Comparison of ENCODE assay signal across 17 mouse cellular contexts in genomic region chr14:46800684-46801345, GRCm38 (mm10). TPM values are rescaled to one million over a fixed set of nuclear protein-coding genes. Genes with fewer than 3 reads are reported as not detected.
DNase-seq lines count a peak whose midpoint lies in the region; ATAC-seq and TF ChIP-seq lines count a peak whose summit lies in the region.
"Had no signal": no experiment of that assay in that cellular context is flagged by ENCODE, and none has a peak within 500 bp of the region (broad histone marks: within the 10 kb centered on the region; RNA-seq: fewer than 3 reads in every experiment).

No protein-coding gene starts in this region.

- H3K4me3 ChIP-seq in embryonic facial prominence, embryonic 14.5 days (ENCODE audit: low read depth, low read length): no peak overlapping the region
- H3K4me3 ChIP-seq in embryonic facial prominence, embryonic 10.5 days: no peak overlapping the region
- no peak overlapping the region for H3K4me3 ChIP-seq in liver, embryonic 16.5 days (ENCODE audit: low read depth, low read length)
- no peak overlapping the region for H3K4me3 ChIP-seq in liver, embryonic 11.5 days (ENCODE audit: low read depth, low read length)
- H3K4me3 ChIP-seq in MEL (ENCODE audit: control insufficient read depth in 1 of 2, insufficient read depth in 1 of 2, low read depth in 2 of 2, low read length in 2 of 2): no peak overlapping the region
- H3K4me3 ChIP-seq: hindbrain, embryonic 10.5 days; megakaryocyte, embryonic 14.5 days; neural tube, embryonic 15.5 days had no signal

- no peaks in the 10 kb centered on the region for H3K79me2 ChIP-seq in MEL (ENCODE audit: control insufficient read depth, insufficient read depth, low read length, poor library complexity)

- TF ChIP-seq CTCF in MEL (IDR thresholded peaks at IDR 0.05 in 2 of 3, conservative IDR thresholded peaks at IDR 0.05 in 1 of 3; ENCODE audit: control insufficient read depth in 1 of 3, insufficient read depth in 1 of 3, low read depth in 2 of 3, low read length in 3 of 3, poor library complexity in 1 of 3, severe bottlenecking in 1 of 3): no peak

- 0 out of 4 replicates have a peak, but pooled peaks of 1 of the 2 experiments have one; percentile 28 for TF ChIP-seq POLR2A in MEL (IDR thresholded peaks at IDR 0.05; ENCODE audit: control insufficient read depth in 1 of 2, insufficient read depth in 1 of 2, low read depth in 1 of 2, low read length in 2 of 2, poor library complexity in 1 of 2)

- peak; percentile 36 for DNase-seq in embryonic facial prominence, embryonic 14.5 days (ENCODE audit: low spot score)
- no peak for DNase-seq in embryonic facial prominence, embryonic 10.5 days (ENCODE audit: low spot score)
- no peak for DNase-seq in liver, embryonic 11.5 days (ENCODE audit: low spot score)
- DNase-seq in MEL (ENCODE audit: low read depth, low spot score): peak; percentile 89
- no peak for DNase-seq in cerebellum, adult 9-11 months
- no peak for DNase-seq in retina, postnatal 1 day
- DNase-seq: forebrain, postnatal 0 days; gastrocnemius, postnatal 25 days had no signal

- ATAC-seq in embryonic facial prominence, embryonic 14.5 days (ENCODE audit: low read depth): no peak
- peak; percentile 66 for ATAC-seq in liver, embryonic 16.5 days (ENCODE audit: low read depth)
- ATAC-seq in liver, embryonic 11.5 days (replicated peaks; ENCODE audit: low FRiP score): no peak
- ATAC-seq in megakaryocyte progenitor cell, adult 5-6 weeks (replicated peaks; ENCODE audit: poor library complexity): peak; percentile 83
- ATAC-seq: activated CD4-positive, CD25-positive, alpha-beta regulatory T cell, adult 4 months; forebrain, postnatal 0 days; intestine, embryonic 16.5 days had no signal

- H3K4me1 ChIP-seq in embryonic facial prominence, embryonic 14.5 days (ENCODE audit: control insufficient read depth, insufficient read depth, low read length): no peaks in the 10 kb centered on the region
- H3K4me1 ChIP-seq in embryonic facial prominence, embryonic 10.5 days: no peaks in the 10 kb centered on the region
- H3K4me1 ChIP-seq in liver, embryonic 16.5 days (ENCODE audit: control insufficient read depth, low read depth, low read length): peaks cover 7% of the 10 kb centered on the region
- no peaks in the 10 kb centered on the region for H3K4me1 ChIP-seq in liver, embryonic 11.5 days (replicated peaks; ENCODE audit: control insufficient read depth, insufficient read depth, low read length)
- peaks cover 7 to 12% of the 10 kb centered on the region in 2 experiments for H3K4me1 ChIP-seq in MEL (ENCODE audit: control insufficient read depth in 1 of 2, insufficient read depth in 2 of 2, low read length in 2 of 2)
- H3K4me1 ChIP-seq: hindbrain, embryonic 10.5 days; neural tube, embryonic 15.5 days had no signal

- no peak overlapping the region for H3K9ac ChIP-seq in embryonic facial prominence, embryonic 14.5 days (ENCODE audit: low read depth, low read length)
- no peak overlapping the region for H3K9ac ChIP-seq in liver, embryonic 16.5 days (ENCODE audit: low read depth, low read length)
- H3K9ac ChIP-seq in liver, embryonic 11.5 days (ENCODE audit: low read depth, low read length): no peak overlapping the region
- 0 out of 2 replicates have a peak overlapping the region, but pooled peaks have one; percentile 6 for H3K9ac ChIP-seq in MEL (ENCODE audit: control insufficient read depth, low read depth, low read length, poor library complexity, severe bottlenecking)
- H3K9ac ChIP-seq: forebrain, postnatal 0 days; neural tube, embryonic 15.5 days had no signal

- H3K27ac ChIP-seq in embryonic facial prominence, embryonic 14.5 days (replicated peaks; ENCODE audit: low read depth, low read length): no peak overlapping the region
- no peak overlapping the region for H3K27ac ChIP-seq in embryonic facial prominence, embryonic 10.5 days (replicated peaks)
- no peak overlapping the region for H3K27ac ChIP-seq in liver, embryonic 16.5 days (ENCODE audit: low read length)
- no peak overlapping the region for H3K27ac ChIP-seq in liver, embryonic 11.5 days (ENCODE audit: low read depth, low read length)
- H3K27ac ChIP-seq in MEL (ENCODE audit: control insufficient read depth, low read depth, low read length): peak overlapping the region; percentile 52
- H3K27ac ChIP-seq: hindbrain, embryonic 10.5 days; neural tube, embryonic 15.5 days had no signal

- no peak overlapping the region for H3K4me2 ChIP-seq in embryonic facial prominence, embryonic 14.5 days (ENCODE audit: low read depth, low read length)
- H3K4me2 ChIP-seq in liver, embryonic 16.5 days (ENCODE audit: low read depth, low read length): no peak overlapping the region
- H3K4me2 ChIP-seq in liver, embryonic 11.5 days: no peak overlapping the region
- H3K4me2 ChIP-seq: neural tube, embryonic 15.5 days had no signal

- TF ChIP-seq EP300 in MEL (IDR thresholded peaks at IDR 0.05; ENCODE audit: low read depth in 1 of 2, low read length in 2 of 2): no peak

- no peaks in the 10 kb centered on the region for H3K27me3 ChIP-seq in embryonic facial prominence, embryonic 14.5 days (replicated peaks; ENCODE audit: control insufficient read depth, insufficient read depth, low read length)
- H3K27me3 ChIP-seq in embryonic facial prominence, embryonic 10.5 days (replicated peaks; ENCODE audit: low read depth, poor library complexity, severe bottlenecking): no peaks in the 10 kb centered on the region
- no peaks in the 10 kb centered on the region for H3K27me3 ChIP-seq in liver, embryonic 16.5 days (ENCODE audit: control insufficient read depth, insufficient read depth, low read depth, low read length)
- no peaks in the 10 kb centered on the region for H3K27me3 ChIP-seq in liver, embryonic 11.5 days (replicated peaks; ENCODE audit: control insufficient read depth, insufficient read depth, low read length)
- H3K27me3 ChIP-seq in MEL (ENCODE audit: control insufficient read depth in 1 of 2, insufficient read depth in 2 of 2, low read length in 2 of 2): no peaks in the 10 kb centered on the region
- H3K27me3 ChIP-seq: megakaryocyte, embryonic 14.5 days; neural tube, embryonic 15.5 days had no signal

- peaks cover 11% of the 10 kb centered on the region; the same call in 1 of the 2 replicates for H3K36me3 ChIP-seq in embryonic facial prominence, embryonic 14.5 days (ENCODE audit: control insufficient read depth, insufficient read depth, low read length)
- peaks cover 22% of the 10 kb centered on the region for H3K36me3 ChIP-seq in embryonic facial prominence, embryonic 10.5 days (replicated peaks)
- no peaks in the 10 kb centered on the region for H3K36me3 ChIP-seq in liver, embryonic 16.5 days (ENCODE audit: control insufficient read depth, insufficient read depth)
- H3K36me3 ChIP-seq in liver, embryonic 11.5 days (ENCODE audit: control insufficient read depth, insufficient read depth, low read length): no peaks in the 10 kb centered on the region
- peaks cover 0 to 9% of the 10 kb centered on the region in 2 experiments for H3K36me3 ChIP-seq in MEL (ENCODE audit: control insufficient read depth in 1 of 2, insufficient read depth in 2 of 2, low read length in 2 of 2)

- 82% methylated on average over 3 of the region's 3 CpGs for WGBS in embryonic facial prominence, embryonic 14.5 days
- 89% methylated on average over 3 of the region's 3 CpGs for WGBS in embryonic facial prominence, embryonic 10.5 days
- 56% methylated on average over 3 of the region's 3 CpGs for WGBS in liver, embryonic 16.5 days (ENCODE audit: insufficient replicate concordance)
- 77% methylated on average over 3 of the region's 3 CpGs for WGBS in liver, embryonic 11.5 days

- TF ChIP-seq RAD21 in MEL (IDR thresholded peaks at IDR 0.05; ENCODE audit: low read depth, low read length): no peak

- H3K9me3 ChIP-seq in embryonic facial prominence, embryonic 14.5 days (ENCODE audit: control insufficient read depth, low read length): no peaks in the 10 kb centered on the region
- no peaks in the 10 kb centered on the region for H3K9me3 ChIP-seq in embryonic facial prominence, embryonic 10.5 days
- H3K9me3 ChIP-seq in liver, embryonic 16.5 days (replicated peaks; ENCODE audit: control insufficient read depth, low read length): no peaks in the 10 kb centered on the region
- H3K9me3 ChIP-seq in liver, embryonic 11.5 days (ENCODE audit: control insufficient read depth, low read length): no peaks in the 10 kb centered on the region
- no peaks in the 10 kb centered on the region for H3K9me3 ChIP-seq in MEL (replicated peaks; ENCODE audit: insufficient read depth, low read length)
- H3K9me3 ChIP-seq: hindbrain, embryonic 10.5 days; megakaryocyte, embryonic 14.5 days; neural tube, embryonic 15.5 days had no signal

RNA-seq across cellular contexts. Expression of gene Cnih1, which starts 12.6 kb away (rescaled TPM):
- polyA plus RNA-seq in embryonic facial prominence, embryonic 14.5 days (2014; fragmentation: Nextera tagmentation; extraction: Ambion mirVana): 214 and 219 TPM in 2 replicates
- 191 and 195 TPM in 2 replicates for polyA plus RNA-seq in embryonic facial prominence, embryonic 10.5 days (2016; fragmentation: Nextera tagmentation; extraction: Ambion mirVana)
- 73.6 and 76.3 TPM in 2 replicates for polyA plus RNA-seq in liver, embryonic 16.5 days (2015; fragmentation: Nextera tagmentation; extraction: Ambion mirVana)
- 165 and 171 TPM in 2 replicates for polyA plus RNA-seq in liver, embryonic 11.5 days (2014; fragmentation: Nextera tagmentation; extraction: Ambion mirVana)
- total RNA-seq in MEL (2012; rRNA removed): 49.3 and 50.6 TPM in 2 replicates
- polyA plus RNA-seq in MEL (2012; ENCODE audit: insufficient read depth in 1 of 2, insufficient read length in 2 of 2, low read depth in 1 of 2, low replicate concordance in 2 of 2, missing spikeins in 1 of 2): 100 to 1,000 TPM in 1 of 2 experiments, not detected in 1; 155 TPM
- 125 and 128 TPM in 2 replicates for total RNA-seq in megakaryocyte progenitor cell, adult 5-6 weeks (2015)
- 59.5 and 62.4 TPM in 2 replicates for total RNA-seq in megakaryocyte progenitor cell, adult 5-6 weeks (2017)

RNA-seq across cellular contexts. Expression of gene Gmfb, which starts 21.2 kb away (rescaled TPM):
- 85.7 and 90.0 TPM in 2 replicates for polyA plus RNA-seq in embryonic facial prominence, embryonic 14.5 days (2014; fragmentation: Nextera tagmentation; extraction: Ambion mirVana)
- 101 and 107 TPM in 2 replicates for polyA plus RNA-seq in embryonic facial prominence, embryonic 10.5 days (2016; fragmentation: Nextera tagmentation; extraction: Ambion mirVana)
- polyA plus RNA-seq in liver, embryonic 16.5 days (2015; fragmentation: Nextera tagmentation; extraction: Ambion mirVana): 22.5 and 24.2 TPM in 2 replicates
- polyA plus RNA-seq in liver, embryonic 11.5 days (2014; fragmentation: Nextera tagmentation; extraction: Ambion mirVana): 71.2 and 78.2 TPM in 2 replicates
- 53.0 and 59.6 TPM in 2 replicates for total RNA-seq in MEL (2012; rRNA removed)
- 10 to 100 TPM in 1 of 2 experiments, not detected in 1; 55.6 TPM for polyA plus RNA-seq in MEL (2012; ENCODE audit: insufficient read depth in 1 of 2, insufficient read length in 2 of 2, low read depth in 1 of 2, low replicate concordance in 2 of 2, missing spikeins in 1 of 2)
- 68.2 and 70.6 TPM in 2 replicates for total RNA-seq in megakaryocyte progenitor cell, adult 5-6 weeks (2015)
- total RNA-seq in megakaryocyte progenitor cell, adult 5-6 weeks (2017): 78.9 and 87.3 TPM in 2 replicates

RNA-seq across cellular contexts. Expression of gene Cgrrf1, which starts 31.1 kb away (rescaled TPM):
- polyA plus RNA-seq in embryonic facial prominence, embryonic 14.5 days (2014; fragmentation: Nextera tagmentation; extraction: Ambion mirVana): 27.9 and 28.7 TPM in 2 replicates
- polyA plus RNA-seq in embryonic facial prominence, embryonic 10.5 days (2016; fragmentation: Nextera tagmentation; extraction: Ambion mirVana): 32.1 and 35.9 TPM in 2 replicates
- polyA plus RNA-seq in liver, embryonic 16.5 days (2015; fragmentation: Nextera tagmentation; extraction: Ambion mirVana): 18.4 and 19.7 TPM in 2 replicates
- polyA plus RNA-seq in liver, embryonic 11.5 days (2014; fragmentation: Nextera tagmentation; extraction: Ambion mirVana): 23.1 and 24.4 TPM in 2 replicates
- total RNA-seq in MEL (2012; rRNA removed): 18.3 and 19.3 TPM in 2 replicates
- 10 to 100 TPM in 1 of 2 experiments, not detected in 1; 26.2 TPM for polyA plus RNA-seq in MEL (2012; ENCODE audit: insufficient read depth in 1 of 2, insufficient read length in 2 of 2, low read depth in 1 of 2, low replicate concordance in 2 of 2, missing spikeins in 1 of 2)
- 19.0 and 31.0 TPM in 2 replicates for total RNA-seq in megakaryocyte progenitor cell, adult 5-6 weeks (2015)
- 18.4 and 19.0 TPM in 2 replicates for total RNA-seq in megakaryocyte progenitor cell, adult 5-6 weeks (2017)

RNA-seq across cellular contexts. Expression of gene Cdkn3, which starts 40.5 kb away (rescaled TPM):
- 42.6 and 46.3 TPM in 2 replicates for polyA plus RNA-seq in embryonic facial prominence, embryonic 14.5 days (2014; fragmentation: Nextera tagmentation; extraction: Ambion mirVana)
- polyA plus RNA-seq in embryonic facial prominence, embryonic 10.5 days (2016; fragmentation: Nextera tagmentation; extraction: Ambion mirVana): 41.3 and 43.1 TPM in 2 replicates
- 97.9 and 109 TPM in 2 replicates for polyA plus RNA-seq in liver, embryonic 16.5 days (2015; fragmentation: Nextera tagmentation; extraction: Ambion mirVana)
- polyA plus RNA-seq in liver, embryonic 11.5 days (2014; fragmentation: Nextera tagmentation; extraction: Ambion mirVana): 63.6 and 66.0 TPM in 2 replicates
- 15.7 and 17.6 TPM in 2 replicates for total RNA-seq in MEL (2012; rRNA removed)
- polyA plus RNA-seq in MEL (2012; ENCODE audit: insufficient read depth in 1 of 2, insufficient read length in 2 of 2, low read depth in 1 of 2, low replicate concordance in 2 of 2, missing spikeins in 1 of 2): 10 to 100 TPM in 1 of 2 experiments, not detected in 1; 19.6 TPM
- total RNA-seq in megakaryocyte progenitor cell, adult 5-6 weeks (2015): 36.0 and 47.6 TPM in 2 replicates
- 37.8 and 54.2 TPM in 2 replicates for total RNA-seq in megakaryocyte progenitor cell, adult 5-6 weeks (2017)
- total RNA-seq: layer of hippocampus, adult 18-20 months; liver, adult 2 months had no signal

Comparison
In these comparisons a context has a peak if more than half of its experiments do, and no peak if none do; other contexts are left out.
1. ATAC-seq: peak in liver, embryonic 16.5 days (single experiment) and megakaryocyte progenitor cell, adult 5-6 weeks (single experiment); none in embryonic facial prominence, embryonic 14.5 days (single experiment) and liver, embryonic 11.5 days (single experiment).
2. DNase-seq: peak in embryonic facial prominence, embryonic 14.5 days (single experiment) and MEL (single experiment); none in embryonic facial prominence, embryonic 10.5 days (single experiment), liver, embryonic 11.5 days (single experiment), cerebellum, adult 9-11 months (single experiment) and retina, postnatal 1 day (single experiment).